Mouse (Mus musculus) neural tube, embryonic 14.5 days (tissue): ENCODE data around the gene Bcl10. TPM values are rescaled to one million over a fixed set of nuclear protein-coding genes. Genes with fewer than 3 reads are reported as not detected.

Experiments
- ATAC-seq: fragments of 200-750 bp; cut with Nextera tagmentation; 2 replicates; pipeline ENCODE4 v1.8.0; 2017; ENCODE audit warnings: low read depth, mild to moderate bottlenecking, moderate TSS enrichment, moderate library complexity
- H3K27ac ChIP-seq: fragments of 300-500 bp; sonication (generic); 2 replicates; pipeline ENCODE4 v1.5.1; 2014; ENCODE audit warnings: low read depth, mild to moderate bottlenecking, control low read depth, low read length, moderate library complexity, mixed read lengths
- H3K27me3 ChIP-seq: fragments of 300-500 bp; sonication (generic); 2 replicates; pipeline ENCODE4 v1.6.1; 2014; ENCODE audit warnings: low read length; ENCODE audit not compliant: control insufficient read depth, insufficient read depth
- H3K36me3 ChIP-seq: fragments of 300-500 bp; sonication (generic); 2 replicates; pipeline ENCODE4 v1.6.1; 2014; ENCODE audit warnings: low read length, mixed read lengths; ENCODE audit not compliant: control insufficient read depth, insufficient read depth
- H3K4me1 ChIP-seq: fragments of 300-500 bp; sonication (generic); 2 replicates; pipeline ENCODE4 v1.6.1; 2014; ENCODE audit warnings: low read length; ENCODE audit not compliant: control insufficient read depth, insufficient read depth
- H3K4me2 ChIP-seq: fragments of 300-500 bp; sonication (generic); 2 replicates; pipeline ENCODE4 v1.6.1; 2014; ENCODE audit warnings: mild to moderate bottlenecking, low read depth, low read length, control low read depth
- H3K4me3 ChIP-seq: fragments of 300-500 bp; sonication (generic); 2 replicates; pipeline ENCODE4 v1.5.1; 2014; ENCODE audit warnings: low read depth, low read length, control low read depth, mixed read lengths
- H3K9ac ChIP-seq: fragments of 300-500 bp; sonication (generic); replicated peaks from 2 replicates; pipeline ENCODE4 v1.6.1; 2014; ENCODE audit warnings: low read depth, mild to moderate bottlenecking, control low read depth, low read length, mixed read lengths
- H3K9me3 ChIP-seq: fragments of 300-500 bp; sonication (generic); 2 replicates; pipeline ENCODE4 v1.6.1; 2016; ENCODE audit warnings: low read length; ENCODE audit not compliant: control insufficient read depth
- WGBS: fragments of 180-500 bp; shearing (Covaris S2); extraction: QIAGEN DNeasy Blood & Tissue Kit; methylation state at CpG from one replicate; pipeline ENCODE4 v1.1.7; 2014; 5-methylcytosine and 5-hydroxymethylcytosine counted together
- polyA plus RNA-seq: library from polyadenylated mRNA; unstranded; fragments of >200 nt; fragmentation: Nextera tagmentation; extraction: Ambion mirVana; gene quantifications from 2 replicates; pipeline ENCODE4 v1.2.1, GENCODE M21; 2014

Bcl10 gene
- polyA plus RNA-seq, 1 experiment from 2014 or later, result 34.5 TPM

DNA sequence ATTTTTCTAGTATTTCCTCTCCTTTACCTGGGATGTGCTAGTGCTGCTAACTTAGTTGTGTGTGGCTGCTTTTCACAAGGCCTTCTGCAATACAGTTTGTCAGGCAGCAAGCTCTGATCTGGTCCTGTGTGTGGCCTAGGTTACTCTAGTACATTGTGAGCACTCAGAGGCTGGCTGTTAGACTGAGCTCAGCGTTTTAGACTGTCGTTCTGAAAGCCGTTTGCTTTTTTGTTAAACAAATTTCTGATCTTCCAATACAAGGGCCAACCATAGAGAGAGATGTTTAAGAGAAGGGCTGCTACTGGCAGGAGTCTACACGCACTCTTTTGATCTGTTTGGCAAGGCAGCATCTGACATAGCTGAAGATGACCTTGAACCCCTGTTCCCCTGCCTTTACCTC is 17.4 kb downstream of the Bcl10 start:
- H3K4me3 ChIP-seq, result no peak overlapping the region
- peaks cover 10% of the 10 kb centered on the region for H3K36me3 ChIP-seq
- WGBS, result 83% methylated on average over 4 of the region's 4 CpGs
- no peak for ATAC-seq
- no peaks in the 10 kb centered on the region for H3K9me3 ChIP-seq
- no peak overlapping the region for H3K9ac ChIP-seq
- H3K4me2 ChIP-seq, result no peak overlapping the region
- H3K27ac ChIP-seq, result no peak overlapping the region
- no peaks in the 10 kb centered on the region; the same call in 1 of the 2 replicates for H3K27me3 ChIP-seq
- H3K4me1 ChIP-seq, result peaks cover 14% of the 10 kb centered on the region

GRCm38 (mm10) chr3:145941971-145942370 is 19.4 kb downstream of the Bcl10 start:
- H3K4me3 ChIP-seq, result no peak overlapping the region
- H3K36me3 ChIP-seq, result peaks cover 10% of the 10 kb centered on the region
- H3K27me3 ChIP-seq, result no peaks in the 10 kb centered on the region; the same call in 1 of the 2 replicates
- no peak overlapping the region for H3K27ac ChIP-seq
- no peak overlapping the region for H3K4me2 ChIP-seq
- H3K4me1 ChIP-seq, result peaks cover 14% of the 10 kb centered on the region
- H3K9ac ChIP-seq, result no peak overlapping the region
- H3K9me3 ChIP-seq, result no peaks in the 10 kb centered on the region
- 23% methylated on average over 3 of the region's 3 CpGs for WGBS
- no peak for ATAC-seq

GRCm38 (mm10) chr3:145944348-145944747 is 21.7 kb downstream of the Bcl10 start:
- peak; percentile 7; the same call in 1 of the 2 replicates for ATAC-seq
- Histone ChIP-seq H3K27me3 (no peaks in the 10 kb centered on the region), H3K9me3 (no peaks in the 10 kb centered on the region), H3K27ac (no peak overlapping the region), H3K4me2 (no peak overlapping the region), H3K9ac (no peak overlapping the region), H3K4me3 (no peak overlapping the region), H3K4me1 (peaks cover 7% of the 10 kb centered on the region), H3K36me3 (peaks cover 10% of the 10 kb centered on the region)
- 89% methylated on average over 7 of the region's 7 CpGs for WGBS

DNA sequence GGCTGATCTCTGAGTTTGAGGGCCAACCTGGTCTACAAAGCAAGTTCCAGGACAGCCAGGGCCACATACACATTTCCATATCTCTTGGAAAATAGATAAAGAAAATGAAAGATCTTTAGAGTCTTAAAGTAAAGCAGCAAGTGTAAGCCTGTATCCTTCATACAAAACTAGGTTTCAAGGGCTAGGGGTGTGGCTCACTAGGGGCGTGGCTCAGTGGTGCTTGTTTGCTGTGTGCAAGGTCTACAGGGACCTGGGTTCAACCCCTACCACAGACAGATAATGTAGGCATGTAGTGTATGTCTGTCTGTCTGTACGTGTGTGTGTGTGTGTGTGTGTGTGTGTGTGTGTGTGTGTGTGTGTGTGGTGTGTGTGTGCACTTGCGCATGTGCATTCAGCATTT is 23.3 kb downstream of the Bcl10 start:
- ATAC-seq, result no peak
- peaks cover 10% of the 10 kb centered on the region for H3K36me3 ChIP-seq
- H3K4me1 ChIP-seq, result no peaks in the 10 kb centered on the region
- no peak overlapping the region for H3K9ac ChIP-seq
- no peaks in the 10 kb centered on the region for H3K27me3 ChIP-seq
- H3K27ac ChIP-seq, result no peak overlapping the region
- H3K4me2 ChIP-seq, result no peak overlapping the region
- H3K9me3 ChIP-seq, result no peaks in the 10 kb centered on the region
- H3K4me3 ChIP-seq, result no peak overlapping the region
- WGBS, result 90% methylated on average over 3 of the region's 3 CpGs

- WGBS, result 73% methylated on average over 2 of the region's 2 CpGs
Measured at GRCm38 (mm10) chr3:145946654-145947053, 24.1 kb downstream of the Bcl10 start.

GRCm38 (mm10) chr3:145947539-145948204 is 25.1 kb downstream of the Bcl10 start:
- no peak overlapping the region for H3K4me2 ChIP-seq
- no peak for ATAC-seq
- H3K36me3 ChIP-seq, result peaks cover 10% of the 10 kb centered on the region
- H3K9me3 ChIP-seq, result no peaks in the 10 kb centered on the region
- no peaks in the 10 kb centered on the region for H3K27me3 ChIP-seq
- H3K27ac ChIP-seq, result no peak overlapping the region
- WGBS, result 25% methylated on average over 6 of the region's 6 CpGs
- H3K4me3 ChIP-seq, result no peak overlapping the region
- no peak overlapping the region for H3K9ac ChIP-seq
- no peaks in the 10 kb centered on the region for H3K4me1 ChIP-seq

More at GRCm38 (mm10) chr3:145946654-145947053, 24.1 kb downstream of the Bcl10 start:
- ATAC-seq, result no peak
- no peak overlapping the region for H3K27ac ChIP-seq
- no peak overlapping the region for H3K9ac ChIP-seq
- H3K4me1 ChIP-seq, result no peaks in the 10 kb centered on the region
- no peaks in the 10 kb centered on the region for H3K9me3 ChIP-seq
- H3K4me2 ChIP-seq, result no peak overlapping the region
- peaks cover 10% of the 10 kb centered on the region for H3K36me3 ChIP-seq
- H3K4me3 ChIP-seq, result no peak overlapping the region
- no peaks in the 10 kb centered on the region for H3K27me3 ChIP-seq

- Histone ChIP-seq H3K4me3 (no peak overlapping the region), H3K4me1 (no peaks in the 10 kb centered on the region), H3K27me3 (no peaks in the 10 kb centered on the region), H3K9me3 (no peaks in the 10 kb centered on the region), H3K36me3 (no peaks in the 10 kb centered on the region), H3K27ac (no peak overlapping the region), H3K9ac (no peak overlapping the region), H3K4me2 (peak overlapping the region; percentile 17; the same call in 1 of the 2 replicates)
- WGBS, result 8% methylated on average over 15 of the region's 15 CpGs
- ATAC-seq, result peak; percentile 91
Measured at GRCm38 (mm10) chr3:145950034-145950814, 27.6 kb downstream of the Bcl10 start.

DNA sequence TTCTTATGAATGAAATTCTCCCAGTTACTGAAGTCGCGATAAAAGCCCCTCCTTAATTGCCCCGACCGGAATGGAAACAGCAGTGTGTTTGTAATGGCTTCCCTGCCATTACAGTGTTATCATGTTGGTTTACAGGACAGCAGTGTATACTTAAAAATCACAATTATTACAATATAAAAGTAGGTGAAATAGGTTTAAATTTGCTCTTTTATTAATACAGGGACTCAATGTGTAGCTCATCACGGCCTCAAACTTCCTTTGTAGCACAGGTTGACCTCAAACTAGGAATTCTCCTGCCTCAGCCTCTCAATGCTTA is 28.2 kb downstream of the Bcl10 start:
- H3K4me2 ChIP-seq, result no peak overlapping the region
- H3K27me3 ChIP-seq, result no peaks in the 10 kb centered on the region
- H3K4me1 ChIP-seq, result no peaks in the 10 kb centered on the region
- no peak overlapping the region for H3K9ac ChIP-seq
- 49% methylated on average over 5 of the region's 5 CpGs for WGBS
- no peaks in the 10 kb centered on the region for H3K9me3 ChIP-seq
- no peak overlapping the region for H3K4me3 ChIP-seq
- H3K36me3 ChIP-seq, result no peaks in the 10 kb centered on the region
- ATAC-seq, result no peak
- H3K27ac ChIP-seq, result no peak overlapping the region
